Mouse (Mus musculus): Measurements from ENCODE around the gene Efna1. TPM values are rescaled to one million over a fixed set of nuclear protein-coding genes. Genes with fewer than 3 reads are reported as not detected.

Gene Efna1
- polyA plus RNA-seq, 1 experiment from 2014 or later = 12.5 TPM

DNA sequence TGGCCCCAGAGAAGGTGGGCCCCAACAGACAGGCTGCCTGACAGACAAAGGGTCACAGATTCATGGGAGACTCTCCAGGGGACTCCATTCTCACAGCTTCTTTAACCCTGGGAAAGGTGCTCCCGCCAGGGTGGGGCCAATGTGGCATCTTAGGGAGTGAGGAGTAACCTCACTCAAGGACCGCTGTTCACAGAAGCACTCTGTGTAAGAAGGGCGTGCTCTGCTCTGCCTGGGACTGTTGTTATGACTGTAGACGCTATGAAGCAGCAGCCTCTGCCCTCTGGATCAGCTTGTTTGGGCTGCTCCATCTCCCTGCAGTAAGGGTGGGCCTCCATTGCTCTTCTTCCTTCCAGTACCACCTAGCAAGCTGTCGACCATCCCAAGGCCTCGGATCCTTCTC lies 23.5 kb upstream of the Efna1 start:
- Histone ChIP-seq H3K4me3 (no peak overlapping the region), H3K4me2 (no peak overlapping the region), H3K27ac (replicated peaks) (no peak overlapping the region), H3K4me1 (replicated peaks) (peaks cover 8% of the 10 kb centered on the region), H3K27me3 (peaks cover 9% of the 10 kb centered on the region), H3K36me3 (no peaks in the 10 kb centered on the region), H3K9ac (no peak overlapping the region), H3K9me3 (no peaks in the 10 kb centered on the region)
- ATAC-seq (ENCODE audit: low read depth) = no peak
- 70% methylated on average over 6 of the region's 6 CpGs for WGBS

GRCm38 (mm10) chr3:89300514-89300913 lies 19.6 kb upstream of the Efna1 start:
- no peak overlapping the region for H3K9ac ChIP-seq
- peaks cover 20% of the 10 kb centered on the region for H3K27me3 ChIP-seq
- no peak overlapping the region for H3K4me3 ChIP-seq
- WGBS = 70% methylated on average over 2 of the region's 2 CpGs
- no peaks in the 10 kb centered on the region for H3K36me3 ChIP-seq
- H3K9me3 ChIP-seq = no peaks in the 10 kb centered on the region
- no peak for ATAC-seq (ENCODE audit: low read depth)
- no peak overlapping the region for H3K27ac ChIP-seq (replicated peaks)
- H3K4me1 ChIP-seq (replicated peaks) = peaks cover 10% of the 10 kb centered on the region
- H3K4me2 ChIP-seq = no peak overlapping the region

DNA sequence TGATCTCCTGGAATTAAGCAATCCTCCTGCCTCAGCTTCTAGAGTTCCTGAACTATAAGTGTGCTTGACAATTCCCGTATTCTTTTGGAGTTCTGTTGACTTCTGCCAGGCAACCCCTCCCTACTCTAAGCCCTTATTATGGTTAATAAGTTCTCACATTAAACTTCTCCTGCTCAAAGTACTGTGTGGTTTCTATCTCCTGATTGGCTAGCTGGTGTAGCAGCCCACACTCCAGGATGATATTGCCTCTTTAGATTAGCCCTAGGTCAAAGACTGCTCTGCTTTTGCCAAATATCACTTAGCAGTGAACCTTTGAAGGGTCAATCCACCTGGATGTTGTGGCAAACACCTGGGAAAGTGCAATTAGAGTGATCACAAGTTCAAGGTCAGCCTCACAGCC lies 19.1 kb upstream of the Efna1 start:
- ATAC-seq (ENCODE audit: low read depth) = no peak
- H3K9ac ChIP-seq = no peak overlapping the region
- no peaks in the 10 kb centered on the region for H3K9me3 ChIP-seq
- H3K27ac ChIP-seq (replicated peaks) = no peak overlapping the region
- peaks cover 20% of the 10 kb centered on the region for H3K27me3 ChIP-seq
- no peaks in the 10 kb centered on the region for H3K36me3 ChIP-seq
- H3K4me1 ChIP-seq (replicated peaks) = peaks cover 10% of the 10 kb centered on the region
- H3K4me3 ChIP-seq = peak overlapping the region; percentile 18; the same call in 1 of the 2 replicates
- peak overlapping the region; percentile 49 for H3K4me2 ChIP-seq
- WGBS = 72% methylated on average over 1 of the region's 1 CpGs

GRCm38 (mm10) chr3:89299499-89299898 lies 18.6 kb upstream of the Efna1 start:
- ATAC-seq (ENCODE audit: low read depth) = no peak
- H3K4me1 ChIP-seq (replicated peaks) = peaks cover 10% of the 10 kb centered on the region

GRCm38 (mm10) chr3:89298908-89299307 lies 18.0 kb upstream of the Efna1 start:
- H3K36me3 ChIP-seq = no peaks in the 10 kb centered on the region
- no peak for ATAC-seq (ENCODE audit: low read depth)
- H3K27me3 ChIP-seq = peaks cover 20% of the 10 kb centered on the region
- 77% methylated on average over 6 of the region's 6 CpGs for whole genome bisulfite sequencing
- no peak overlapping the region for H3K27ac ChIP-seq (replicated peaks)
- H3K4me3 ChIP-seq = no peak overlapping the region
- peaks cover 10% of the 10 kb centered on the region for H3K4me1 ChIP-seq (replicated peaks)
- H3K9me3 ChIP-seq = no peaks in the 10 kb centered on the region
- no peak overlapping the region for H3K4me2 ChIP-seq
- H3K9ac ChIP-seq = no peak overlapping the region

More at GRCm38 (mm10) chr3:89299499-89299898, 18.6 kb upstream of the Efna1 start:
- Histone ChIP-seq H3K4me3 (peak overlapping the region; percentile 18), H3K36me3 (no peaks in the 10 kb centered on the region), H3K9me3 (no peaks in the 10 kb centered on the region), H3K27me3 (peaks cover 20% of the 10 kb centered on the region), H3K4me2 (peak overlapping the region; percentile 49), H3K27ac (replicated peaks) (no peak overlapping the region), H3K9ac (0 out of 2 replicates have a peak overlapping the region, but pooled peaks have one; percentile 22)
- WGBS = 3% methylated on average over 14 of the region's 14 CpGs

- 86% methylated on average over 11 of the region's 11 CpGs for WGBS
Observed at GRCm38 (mm10) chr3:89296761-89297396, 15.9 kb upstream of the Efna1 start.

GRCm38 (mm10) chr3:89295685-89296230 lies 14.8 kb upstream of the Efna1 start:
- Histone ChIP-seq H3K4me1 (replicated peaks) (peaks cover 10% of the 10 kb centered on the region), H3K27me3 (peaks cover 17% of the 10 kb centered on the region), H3K4me3 (no peak overlapping the region), H3K9me3 (no peaks in the 10 kb centered on the region), H3K27ac (replicated peaks) (no peak overlapping the region), H3K36me3 (no peaks in the 10 kb centered on the region), H3K9ac (no peak overlapping the region), H3K4me2 (no peak overlapping the region)
- 79% methylated on average over 8 of the region's 8 CpGs for WGBS
- ATAC-seq (ENCODE audit: low read depth) = no peak

More at GRCm38 (mm10) chr3:89296761-89297396, 15.9 kb upstream of the Efna1 start:
- Histone ChIP-seq H3K9ac (no peak overlapping the region), H3K27me3 (peaks cover 17% of the 10 kb centered on the region), H3K4me3 (no peak overlapping the region), H3K27ac (replicated peaks) (no peak overlapping the region), H3K9me3 (no peaks in the 10 kb centered on the region), H3K36me3 (no peaks in the 10 kb centered on the region), H3K4me1 (replicated peaks) (peaks cover 10% of the 10 kb centered on the region), H3K4me2 (no peak overlapping the region)
- no peak for ATAC-seq (ENCODE audit: low read depth)

DNA sequence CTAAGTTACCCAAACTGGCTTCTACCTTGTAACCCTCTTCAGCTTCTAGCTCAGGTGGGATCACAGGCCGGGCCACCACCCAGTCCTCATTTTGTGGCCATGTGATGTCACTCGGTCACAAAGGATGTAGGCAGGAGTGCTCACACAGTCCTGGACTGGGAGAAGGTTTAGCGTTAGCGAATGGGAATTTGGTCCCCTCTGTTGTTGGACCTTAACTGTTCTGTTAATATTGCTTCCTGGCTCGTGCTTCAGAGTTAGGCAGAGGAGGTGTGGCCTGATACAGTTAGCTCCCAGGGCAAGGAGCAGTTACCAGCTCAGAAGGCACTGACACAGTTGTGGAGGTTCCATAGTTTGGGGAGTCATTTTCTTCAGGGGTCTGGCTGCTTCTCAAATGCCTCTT lies 13.3 kb upstream of the Efna1 start:
- Histone ChIP-seq H3K9me3 (no peaks in the 10 kb centered on the region), H3K9ac (no peak overlapping the region), H3K27me3 (peaks cover 10% of the 10 kb centered on the region), H3K4me2 (no peak overlapping the region), H3K4me3 (no peak overlapping the region), H3K36me3 (no peaks in the 10 kb centered on the region), H3K4me1 (replicated peaks) (no peaks in the 10 kb centered on the region; the same call in 1 of the 2 replicates), H3K27ac (replicated peaks) (no peak overlapping the region)
- no peak for ATAC-seq (ENCODE audit: low read depth)
- WGBS = 74% methylated on average over 5 of the region's 5 CpGs

DNA sequence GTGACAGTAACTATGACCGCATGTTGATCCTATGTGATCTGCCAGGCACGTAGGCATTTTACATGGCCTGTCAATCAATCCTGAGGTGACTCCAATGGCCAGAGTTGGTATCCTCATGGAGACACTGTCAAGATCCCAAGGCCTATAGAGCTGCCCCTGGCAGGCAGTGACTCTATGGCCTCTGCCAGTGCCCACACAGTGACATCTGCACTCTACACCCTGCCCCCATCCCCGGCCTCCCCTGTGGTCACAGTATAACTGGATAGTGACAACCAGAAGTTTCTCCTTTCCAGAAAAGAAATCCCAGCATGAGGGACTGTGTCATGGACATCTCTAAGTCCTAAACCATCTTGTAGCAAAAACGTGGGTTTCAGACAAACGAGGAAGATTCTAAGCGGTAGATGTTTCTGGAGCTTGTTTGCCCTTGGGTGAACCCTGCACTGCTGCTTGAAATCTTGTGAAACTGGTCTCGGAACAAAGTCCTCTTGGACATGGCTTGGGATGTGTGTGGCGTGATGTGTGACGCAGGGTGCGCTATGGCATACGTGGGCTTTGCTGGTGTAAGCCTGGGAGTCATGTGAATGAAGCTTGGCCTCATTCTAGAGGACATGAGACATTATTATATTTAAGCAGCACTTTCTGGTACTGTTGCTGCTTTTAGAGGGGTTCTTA lies 12.4 kb upstream of the Efna1 start:
- Histone ChIP-seq H3K9ac (no peak overlapping the region), H3K36me3 (no peaks in the 10 kb centered on the region), H3K4me2 (no peak overlapping the region), H3K27ac (replicated peaks) (no peak overlapping the region), H3K9me3 (no peaks in the 10 kb centered on the region), H3K4me3 (no peak overlapping the region), H3K27me3 (peaks cover 5% of the 10 kb centered on the region; the same call in 1 of the 2 replicates), H3K4me1 (replicated peaks) (no peaks in the 10 kb centered on the region)
- 93% methylated on average over 11 of the region's 11 CpGs for WGBS
- no peak for ATAC-seq (ENCODE audit: low read depth)

GRCm38 (mm10) chr3:89292303-89292702 lies 11.4 kb upstream of the Efna1 start:
- Histone ChIP-seq H3K4me3 (no peak overlapping the region), H3K9me3 (no peaks in the 10 kb centered on the region), H3K36me3 (no peaks in the 10 kb centered on the region), H3K4me2 (no peak overlapping the region), H3K27me3 (no peaks in the 10 kb centered on the region), H3K4me1 (replicated peaks) (no peaks in the 10 kb centered on the region), H3K27ac (replicated peaks) (no peak overlapping the region), H3K9ac (no peak overlapping the region)
- no peak for ATAC-seq (ENCODE audit: low read depth)
- WGBS = 71% methylated on average over 5 of the region's 5 CpGs

DNA sequence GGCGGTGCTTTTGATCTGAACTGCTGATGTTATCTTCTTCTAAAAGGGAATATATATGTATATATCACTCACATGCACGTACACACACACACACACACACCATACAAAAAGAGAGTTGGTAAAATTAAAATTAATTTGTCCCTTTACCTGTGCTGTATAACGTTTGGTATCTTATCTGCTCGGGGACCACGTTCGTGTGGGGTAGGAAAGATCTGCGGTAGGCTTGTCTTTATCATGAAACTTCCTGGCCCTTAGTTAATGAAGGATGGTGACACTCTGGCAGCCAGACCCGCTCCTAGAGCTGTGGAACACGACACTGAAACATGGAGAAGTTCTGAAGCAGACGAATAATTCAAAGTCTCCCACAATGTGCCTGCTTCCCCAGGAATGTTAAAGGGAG lies 10.9 kb upstream of the Efna1 start:
- Histone ChIP-seq H3K9ac (no peak overlapping the region), H3K4me1 (replicated peaks) (no peaks in the 10 kb centered on the region), H3K27ac (replicated peaks) (no peak overlapping the region), H3K4me2 (no peak overlapping the region), H3K36me3 (no peaks in the 10 kb centered on the region), H3K9me3 (no peaks in the 10 kb centered on the region), H3K27me3 (no peaks in the 10 kb centered on the region), H3K4me3 (no peak overlapping the region)
- WGBS = 80% methylated on average over 10 of the region's 10 CpGs
- no peak for ATAC-seq (ENCODE audit: low read depth)

DNA sequence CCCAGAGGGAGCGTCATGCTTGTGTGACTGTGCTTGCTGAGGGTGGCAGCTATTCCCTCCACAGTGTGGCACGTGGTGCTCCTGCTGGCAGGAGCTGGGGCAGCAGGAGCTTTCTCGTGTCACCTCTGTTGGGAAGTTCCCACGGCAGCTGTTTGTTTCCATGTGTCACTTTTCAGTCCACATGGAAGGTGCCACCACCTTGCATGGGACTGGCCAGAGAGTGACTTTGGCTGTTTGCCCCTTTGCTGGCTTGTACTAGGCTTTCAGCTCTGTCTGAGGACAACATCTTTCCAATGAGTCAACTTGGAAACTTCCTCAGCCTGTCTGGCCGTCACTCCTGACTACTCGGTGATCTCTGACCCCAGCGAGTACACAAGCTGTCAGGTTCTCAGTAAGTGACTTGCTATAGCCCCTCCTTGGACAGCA lies 7.6 kb upstream of the Efna1 start:
- peaks cover 6% of the 10 kb centered on the region for H3K4me1 ChIP-seq (replicated peaks)
- 58% methylated on average over 7 of the region's 7 CpGs for WGBS
- H3K36me3 ChIP-seq = no peaks in the 10 kb centered on the region
- H3K9me3 ChIP-seq = no peaks in the 10 kb centered on the region
- no peaks in the 10 kb centered on the region for H3K27me3 ChIP-seq
- no peak overlapping the region for H3K4me2 ChIP-seq
- no peak overlapping the region for H3K4me3 ChIP-seq
- no peak overlapping the region for H3K27ac ChIP-seq (replicated peaks)
- ATAC-seq (ENCODE audit: low read depth) = no peak
- no peak overlapping the region for H3K9ac ChIP-seq
